Mouse (Mus musculus): ENCODE measurements around the gene Fam168a. TPM values are rescaled to one million over a fixed set of nuclear protein-coding genes. Genes with fewer than 3 reads are reported as not detected.

Gene Fam168a
- 26.4 and 27.0 TPM in 2 replicates for polyA plus RNA-seq (2012; rRNA removed)

DNA sequence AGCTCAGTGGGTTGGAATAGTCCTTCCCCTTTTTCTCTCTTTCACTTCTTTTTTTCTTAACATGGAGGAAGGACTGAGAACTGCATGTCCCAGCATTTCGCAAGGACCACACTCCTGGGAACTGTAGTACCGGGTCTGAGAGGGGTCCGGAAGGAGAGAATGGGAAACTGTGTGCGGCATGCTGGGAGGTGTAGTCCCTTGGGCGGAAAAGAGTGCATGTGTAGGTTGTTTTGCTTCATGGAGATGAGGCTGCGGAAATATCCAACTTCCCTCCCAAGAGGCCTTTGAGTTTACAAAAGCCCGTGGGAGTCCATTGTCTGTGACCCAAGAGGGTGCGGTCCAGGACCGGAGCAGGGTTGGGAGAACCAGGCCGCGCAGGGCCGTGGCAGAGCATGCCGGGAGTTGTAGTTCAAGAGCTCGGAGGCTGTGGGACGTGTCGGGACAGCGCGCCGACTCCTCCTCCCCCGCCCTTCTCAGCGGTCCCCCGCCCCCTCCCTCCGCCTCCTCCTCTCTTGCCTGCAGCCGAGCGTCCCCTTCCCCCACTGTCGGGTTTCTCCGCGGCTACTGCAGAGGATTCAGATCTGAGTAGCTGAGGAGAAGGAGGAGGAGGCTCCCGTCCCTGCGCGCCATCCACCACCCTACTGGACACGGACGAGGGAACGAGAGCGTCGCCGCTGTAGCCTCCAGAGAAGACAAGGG lies at the start of gene Fam168a:
Gene Fam168a, plus strand, starts transcription at position 493 of the 699 bp plus-strand sequence.
- Histone ChIP-seq H3K4me1 (ENCODE audit: control insufficient read depth, insufficient read depth, low read length) (peaks cover 5% of the 10 kb centered on the region), H3K36me3 (ENCODE audit: control insufficient read depth, insufficient read depth, low read length) (no peaks in the 10 kb centered on the region), H3K27me3 (ENCODE audit: control insufficient read depth, insufficient read depth, low read length) (no peaks in the 10 kb centered on the region), H3K4me3 (ENCODE audit: control insufficient read depth, low read depth, low read length) (peak within 1 kb of the TSS; percentile 89), H3K27ac (ENCODE audit: control insufficient read depth, insufficient read depth, low read depth, low read length) (peak within 1 kb of the TSS; percentile 96)
- no peak for TF ChIP-seq CTCF (IDR thresholded peaks at IDR 0.05; ENCODE audit: control insufficient read depth, insufficient read depth, insufficient replicate concordance, low read depth, low read length)
- peak; percentile 66 for TF ChIP-seq POLR2A (IDR thresholded peaks at IDR 0.05; ENCODE audit: control insufficient read depth, low read depth, low read length)

DNA sequence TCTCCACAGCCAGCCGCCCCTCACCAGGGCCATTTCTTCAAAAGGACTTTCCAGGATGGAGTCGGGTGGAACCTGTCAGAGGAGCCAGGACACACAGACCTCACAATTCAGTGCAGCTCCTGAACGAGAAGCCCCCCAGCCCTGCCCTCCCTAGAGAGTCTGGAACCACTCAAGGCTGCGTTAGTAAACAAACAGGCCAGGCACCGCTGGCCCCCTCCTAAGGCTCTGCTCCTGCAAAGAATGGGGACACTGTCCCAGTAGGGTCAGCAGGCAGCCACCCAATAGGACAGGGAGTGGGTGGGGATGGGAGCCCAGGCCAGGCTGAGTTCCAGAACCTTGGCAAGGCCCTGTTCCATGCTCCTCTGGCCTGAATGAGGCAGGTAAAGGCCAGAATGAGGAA lies 49.7 kb upstream of the Fam168a start:
- TF ChIP-seq POLR2A (IDR thresholded peaks at IDR 0.05; ENCODE audit: control insufficient read depth, low read depth, low read length) (no peak), CTCF (IDR thresholded peaks at IDR 0.05; ENCODE audit: control insufficient read depth, insufficient read depth, insufficient replicate concordance, low read depth, low read length) (no peak)
- Histone ChIP-seq H3K27me3 (ENCODE audit: control insufficient read depth, insufficient read depth, low read length) (no peaks in the 10 kb centered on the region), H3K36me3 (ENCODE audit: control insufficient read depth, insufficient read depth, low read length) (no peaks in the 10 kb centered on the region), H3K27ac (ENCODE audit: control insufficient read depth, insufficient read depth, low read depth, low read length) (no peak overlapping the region), H3K4me1 (ENCODE audit: control insufficient read depth, insufficient read depth, low read length) (peaks cover 4% of the 10 kb centered on the region; the same call in 1 of the 2 replicates), H3K4me3 (ENCODE audit: control insufficient read depth, low read depth, low read length) (no peak overlapping the region)

DNA sequence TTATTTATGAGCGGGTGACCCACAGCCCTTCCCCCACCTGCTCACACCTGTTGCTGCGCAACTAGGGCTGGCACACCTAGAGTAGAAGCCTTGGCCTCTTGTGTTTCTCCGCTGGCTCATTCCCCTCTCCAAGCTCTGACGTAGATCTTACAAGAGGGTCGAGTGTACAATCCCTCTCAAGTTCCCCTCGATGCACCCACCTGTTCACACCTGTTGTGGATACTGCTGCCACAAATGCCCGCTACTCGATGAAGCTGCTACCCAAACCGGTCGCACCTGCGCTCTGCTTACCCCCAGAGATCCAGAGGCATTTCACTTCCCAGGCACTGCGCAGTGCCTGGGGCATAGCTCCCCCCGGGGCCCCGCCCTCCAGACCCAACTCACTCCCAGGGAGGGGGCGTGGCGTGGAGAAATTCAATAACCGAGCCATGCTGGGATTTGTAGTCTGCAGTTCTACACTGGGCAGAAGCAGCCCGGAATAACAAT lies 48.3 kb upstream of the Fam168a start:
- no peak overlapping the region for H3K27ac ChIP-seq (ENCODE audit: control insufficient read depth, insufficient read depth, low read depth, low read length)
- H3K36me3 ChIP-seq (ENCODE audit: control insufficient read depth, insufficient read depth, low read length), result no peaks in the 10 kb centered on the region
- H3K4me3 ChIP-seq (ENCODE audit: control insufficient read depth, low read depth, low read length), result no peak overlapping the region
- no peaks in the 10 kb centered on the region for H3K27me3 ChIP-seq (ENCODE audit: control insufficient read depth, insufficient read depth, low read length)
- TF ChIP-seq POLR2A (IDR thresholded peaks at IDR 0.05; ENCODE audit: control insufficient read depth, low read depth, low read length) (no peak), CTCF (IDR thresholded peaks at IDR 0.05; ENCODE audit: control insufficient read depth, insufficient read depth, insufficient replicate concordance, low read depth, low read length) (no peak)
- H3K4me1 ChIP-seq (ENCODE audit: control insufficient read depth, insufficient read depth, low read length), result peaks cover 4% of the 10 kb centered on the region; the same call in 1 of the 2 replicates

DNA sequence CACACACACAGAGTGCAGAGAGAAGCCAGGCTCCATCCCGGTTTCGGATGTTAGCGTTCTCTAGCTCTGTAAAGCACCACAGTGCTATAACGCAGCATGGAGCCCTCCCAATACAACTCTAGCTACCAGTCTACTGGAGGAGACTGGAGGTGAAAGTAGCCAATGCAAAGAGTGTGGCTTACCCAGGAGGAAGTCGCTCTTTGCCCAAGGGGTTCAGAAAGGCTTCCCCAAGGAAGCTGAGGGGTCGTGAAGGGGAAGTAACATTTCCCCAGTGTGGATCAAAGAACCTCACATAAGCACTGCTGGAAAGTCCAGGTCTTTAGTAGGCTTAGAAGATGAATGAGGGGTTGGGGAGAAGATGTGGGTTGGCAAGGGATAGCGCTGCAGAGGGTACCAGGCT lies 45.2 kb upstream of the Fam168a start:
- H3K27me3 ChIP-seq (ENCODE audit: control insufficient read depth, insufficient read depth, low read length), result no peaks in the 10 kb centered on the region
- no peaks in the 10 kb centered on the region for H3K36me3 ChIP-seq (ENCODE audit: control insufficient read depth, insufficient read depth, low read length)
- no peak for TF ChIP-seq POLR2A (IDR thresholded peaks at IDR 0.05; ENCODE audit: control insufficient read depth, low read depth, low read length)
- TF ChIP-seq CTCF (IDR thresholded peaks at IDR 0.05; ENCODE audit: control insufficient read depth, insufficient read depth, insufficient replicate concordance, low read depth, low read length), result no peak
- peaks cover 4% of the 10 kb centered on the region; the same call in 1 of the 2 replicates for H3K4me1 ChIP-seq (ENCODE audit: control insufficient read depth, insufficient read depth, low read length)
- H3K27ac ChIP-seq (ENCODE audit: control insufficient read depth, insufficient read depth, low read depth, low read length), result no peak overlapping the region
- no peak overlapping the region for H3K4me3 ChIP-seq (ENCODE audit: control insufficient read depth, low read depth, low read length)

DNA sequence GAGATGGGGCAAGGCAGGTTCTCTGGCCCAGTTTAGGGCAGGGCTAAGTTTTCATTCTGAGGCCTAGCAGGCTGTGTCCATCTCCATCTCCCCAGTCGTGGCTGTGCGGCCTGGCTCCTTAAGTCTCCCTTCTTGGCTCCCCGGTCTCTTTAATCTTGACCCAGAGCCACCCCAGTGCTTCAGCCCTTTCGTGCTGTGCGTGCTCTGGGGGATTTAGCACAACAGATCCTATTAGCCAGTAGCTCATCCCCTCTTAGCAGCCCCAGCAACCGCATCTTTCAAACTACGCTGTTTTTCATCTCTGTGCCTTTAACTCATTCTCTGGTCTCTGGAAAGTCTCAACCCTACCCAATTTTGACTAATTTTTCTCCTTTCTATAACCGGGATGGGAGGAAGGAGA lies 44.2 kb upstream of the Fam168a start, which contains the start of gene Plekhb1:
Gene Plekhb1, minus strand, starts transcription at position 184 of the 400 bp plus-strand sequence.
- Histone ChIP-seq H3K27ac (ENCODE audit: control insufficient read depth, insufficient read depth, low read depth, low read length) (no peak within 1 kb of the TSS), H3K4me1 (ENCODE audit: control insufficient read depth, insufficient read depth, low read length) (no peaks in the 10 kb centered on the region; the same call in 1 of the 2 replicates), H3K36me3 (ENCODE audit: control insufficient read depth, insufficient read depth, low read length) (no peaks in the 10 kb centered on the region), H3K27me3 (ENCODE audit: control insufficient read depth, insufficient read depth, low read length) (no peaks in the 10 kb centered on the region), H3K4me3 (ENCODE audit: control insufficient read depth, low read depth, low read length) (no peak within 1 kb of the TSS)
- no peak for TF ChIP-seq POLR2A (IDR thresholded peaks at IDR 0.05; ENCODE audit: control insufficient read depth, low read depth, low read length)
- no peak for TF ChIP-seq CTCF (IDR thresholded peaks at IDR 0.05; ENCODE audit: control insufficient read depth, insufficient read depth, insufficient replicate concordance, low read depth, low read length)

DNA sequence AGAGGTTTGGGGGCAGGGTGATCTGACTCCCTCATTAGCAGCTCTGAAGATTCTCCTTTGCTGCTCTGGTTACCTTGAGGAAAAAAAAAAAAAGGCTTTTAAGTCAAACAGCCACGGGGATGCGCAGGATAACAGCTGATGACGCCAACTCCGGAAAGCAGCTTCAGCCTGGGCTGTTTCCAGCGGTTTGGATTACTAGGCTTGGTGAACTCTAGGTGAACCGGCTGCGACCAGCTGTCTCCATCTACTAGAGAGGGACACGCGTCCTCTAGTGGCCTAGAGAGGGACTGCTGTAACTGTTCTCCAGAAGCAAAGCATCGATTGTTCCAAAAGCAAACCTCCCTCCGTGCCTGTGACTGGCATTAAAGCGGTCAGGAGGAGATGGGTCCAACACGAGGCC lies 43.2 kb upstream of the Fam168a start:
- Histone ChIP-seq H3K36me3 (ENCODE audit: control insufficient read depth, insufficient read depth, low read length) (no peaks in the 10 kb centered on the region), H3K27ac (ENCODE audit: control insufficient read depth, insufficient read depth, low read depth, low read length) (no peak overlapping the region), H3K4me3 (ENCODE audit: control insufficient read depth, low read depth, low read length) (no peak overlapping the region), H3K4me1 (ENCODE audit: control insufficient read depth, insufficient read depth, low read length) (no peaks in the 10 kb centered on the region; the same call in 1 of the 2 replicates), H3K27me3 (ENCODE audit: control insufficient read depth, insufficient read depth, low read length) (no peaks in the 10 kb centered on the region)
- TF ChIP-seq POLR2A (IDR thresholded peaks at IDR 0.05; ENCODE audit: control insufficient read depth, low read depth, low read length) (no peak), CTCF (IDR thresholded peaks at IDR 0.05; ENCODE audit: control insufficient read depth, insufficient read depth, insufficient replicate concordance, low read depth, low read length) (peak; percentile 84; the same call in 1 of the 2 replicates)

DNA sequence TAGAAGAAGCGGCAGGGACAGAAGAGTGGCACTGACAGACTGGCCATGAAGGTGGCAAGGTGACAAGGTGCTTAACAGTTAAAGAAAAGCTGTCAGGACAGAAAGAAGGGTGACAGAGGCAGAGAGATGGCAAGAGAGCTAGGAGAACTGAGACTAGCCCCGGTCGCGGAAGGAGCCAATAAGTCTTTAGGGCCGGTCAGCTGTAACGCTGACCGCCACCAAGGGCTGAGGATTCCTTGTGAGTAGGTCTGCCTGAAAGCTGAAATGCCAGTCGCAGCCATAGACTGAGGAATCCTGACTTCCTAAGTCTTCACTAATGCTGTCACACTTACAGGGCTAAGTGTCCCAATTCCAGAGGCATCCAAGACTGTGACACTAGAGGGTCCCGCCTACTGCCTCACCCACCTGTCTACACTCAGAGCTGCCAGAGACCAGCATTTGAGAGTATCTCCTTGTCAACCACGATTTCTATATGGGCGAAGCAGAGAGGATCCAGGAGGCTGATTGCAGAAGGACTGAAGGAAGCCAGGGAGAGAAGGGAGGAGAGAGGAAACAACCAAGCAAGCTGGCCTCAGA lies 42.6 kb upstream of the Fam168a start:
- H3K4me3 ChIP-seq (ENCODE audit: control insufficient read depth, low read depth, low read length), result no peak overlapping the region
- no peaks in the 10 kb centered on the region for H3K36me3 ChIP-seq (ENCODE audit: control insufficient read depth, insufficient read depth, low read length)
- no peaks in the 10 kb centered on the region for H3K27me3 ChIP-seq (ENCODE audit: control insufficient read depth, insufficient read depth, low read length)
- H3K4me1 ChIP-seq (ENCODE audit: control insufficient read depth, insufficient read depth, low read length), result no peaks in the 10 kb centered on the region
- TF ChIP-seq CTCF (IDR thresholded peaks at IDR 0.05; ENCODE audit: control insufficient read depth, insufficient read depth, insufficient replicate concordance, low read depth, low read length) (no peak), POLR2A (IDR thresholded peaks at IDR 0.05; ENCODE audit: control insufficient read depth, low read depth, low read length) (no peak)
- H3K27ac ChIP-seq (ENCODE audit: control insufficient read depth, insufficient read depth, low read depth, low read length), result no peak overlapping the region

Measured in testis, adult 2 months (tissue).